Mouse (Mus musculus) liver, embryonic 16.5 days (tissue): ENCODE results near the gene Mblac2. TPM values are rescaled to one million over a fixed set of nuclear protein-coding genes. Genes with fewer than 3 reads are reported as not detected.

ENCODE experiments used
- ATAC-seq: fragments of 200-750 bp; cut with Nextera tagmentation; 2 replicates; pipeline ENCODE4 v1.8.0; 2017; ENCODE audit warnings: low read depth, mild to moderate bottlenecking, moderate number of reproducible peaks, moderate library complexity
- H3K27ac ChIP-seq: fragments of 300-500 bp; sonication (generic); 2 replicates; pipeline ENCODE4 v1.5.1; 2014; ENCODE audit warnings: mild to moderate bottlenecking, low read length
- H3K27me3 ChIP-seq: fragments of 300-500 bp; sonication (generic); 2 replicates; pipeline ENCODE4 v1.6.1; 2014; ENCODE audit warnings: low read depth, low read length, mixed read lengths; ENCODE audit not compliant: control insufficient read depth, insufficient read depth
- H3K36me3 ChIP-seq: fragments of 300-500 bp; sonication (generic); 2 replicates; pipeline ENCODE4 v1.6.1; 2014; ENCODE audit warnings: mild to moderate bottlenecking; ENCODE audit not compliant: control insufficient read depth, insufficient read depth
- H3K4me1 ChIP-seq: fragments of 300-500 bp; sonication (generic); 2 replicates; pipeline ENCODE4 v1.6.1; 2014; ENCODE audit warnings: low read depth, low read length, mixed read lengths; ENCODE audit not compliant: control insufficient read depth
- H3K4me2 ChIP-seq: fragments of 300-500 bp; sonication (generic); 2 replicates; pipeline ENCODE4 v1.6.1; 2014; ENCODE audit warnings: low read depth, low read length, mixed read lengths
- H3K4me3 ChIP-seq: fragments of 300-500 bp; sonication (generic); 2 replicates; pipeline ENCODE4 v1.5.1; 2014; ENCODE audit warnings: low read depth, mild to moderate bottlenecking, low read length
- H3K9ac ChIP-seq: fragments of 300-500 bp; sonication (generic); 2 replicates; pipeline ENCODE4 v1.6.1; 2014; ENCODE audit warnings: low read depth, low read length
- H3K9me3 ChIP-seq: fragments of 300-500 bp; sonication (generic); replicated peaks from 2 replicates; pipeline ENCODE4 v1.6.1; 2016; ENCODE audit warnings: low read length; ENCODE audit not compliant: control insufficient read depth
- WGBS: fragments of 180-500 bp; shearing (Covaris S2); extraction: QIAGEN DNeasy Blood & Tissue Kit; methylation state at CpG from one replicate; pipeline ENCODE4 v1.1.7; 2014; ENCODE audit not compliant: insufficient replicate concordance; 5-methylcytosine and 5-hydroxymethylcytosine counted together
- polyA plus RNA-seq: library from polyadenylated mRNA; unstranded; fragments of >200 nt; fragmentation: Nextera tagmentation; extraction: Ambion mirVana; gene quantifications from 2 replicates; pipeline ENCODE4 v1.2.1, GENCODE M21; 2015

Mblac2 gene
- polyA plus RNA-seq = 3.1 and 3.4 TPM in 2 replicates

GRCm38 (mm10) chr13:81710775-81711545 is at the start of gene Mblac2, which contains the start of gene Polr3g:
Gene Mblac2 (plus strand): TSS chr13:81711341.
Gene Polr3g (minus strand): TSS chr13:81711013.
- H3K27ac ChIP-seq = peak within 1 kb of the TSS; percentile 91

GRCm38 (mm10) chr13:81663566-81664330 is 47.4 kb upstream of the Mblac2 start:
- Histone ChIP-seq H3K4me3 (no peak overlapping the region; the same call in 1 of the 2 replicates), H3K27ac (peak overlapping the region; percentile 71), H3K4me2 (peak overlapping the region; percentile 41; the same call in 1 of the 2 replicates), H3K27me3 (no peaks in the 10 kb centered on the region), H3K9me3 (no peaks in the 10 kb centered on the region), H3K36me3 (peaks cover 28% of the 10 kb centered on the region), H3K4me1 (peaks cover 21% of the 10 kb centered on the region), H3K9ac (peak overlapping the region; percentile 33; the same call in 1 of the 2 replicates)
- 64% methylated on average over 12 of the region's 12 CpGs for WGBS
- ATAC-seq = peak; percentile 94

More at GRCm38 (mm10) chr13:81710775-81711545, at the start of gene Mblac2, which contains the start of gene Polr3g:
- H3K4me3 ChIP-seq = peak within 1 kb of the TSS; percentile 91
- H3K4me1 ChIP-seq = peaks cover 29% of the 10 kb centered on the region
- H3K9me3 ChIP-seq = no peaks in the 10 kb centered on the region
- H3K4me2 ChIP-seq = peak within 1 kb of the TSS; percentile 99
- ATAC-seq = peak; percentile 92
- no peaks in the 10 kb centered on the region for H3K27me3 ChIP-seq
- H3K36me3 ChIP-seq = no peaks in the 10 kb centered on the region
- H3K9ac ChIP-seq = peak within 1 kb of the TSS; percentile 73
- under 1% methylated on average over 61 of the region's 61 CpGs for WGBS

GRCm38 (mm10) chr13:81664331-81664698 is 46.8 kb upstream of the Mblac2 start:
- Histone ChIP-seq H3K4me1 (peaks cover 18% of the 10 kb centered on the region), H3K36me3 (peaks cover 34% of the 10 kb centered on the region), H3K4me3 (no peak overlapping the region), H3K4me2 (no peak overlapping the region), H3K27ac (no peak overlapping the region), H3K9ac (no peak overlapping the region), H3K27me3 (no peaks in the 10 kb centered on the region), H3K9me3 (no peaks in the 10 kb centered on the region)
- peak; percentile 45 for ATAC-seq
- WGBS = 84% methylated on average over 5 of the region's 5 CpGs

GRCm38 (mm10) chr13:81667713-81668112 is 43.4 kb upstream of the Mblac2 start:
- peaks cover 14% of the 10 kb centered on the region for H3K4me1 ChIP-seq
- ATAC-seq = no peak
- no peaks in the 10 kb centered on the region for H3K27me3 ChIP-seq
- peaks cover 39% of the 10 kb centered on the region for H3K36me3 ChIP-seq
- no peaks in the 10 kb centered on the region for H3K9me3 ChIP-seq
- H3K4me2 ChIP-seq = no peak overlapping the region
- H3K4me3 ChIP-seq = no peak overlapping the region
- no peak overlapping the region for H3K27ac ChIP-seq
- WGBS = 77% methylated on average over 5 of the region's 5 CpGs
- no peak overlapping the region for H3K9ac ChIP-seq

- Histone ChIP-seq H3K4me2 (no peak overlapping the region), H3K36me3 (peaks cover 11% of the 10 kb centered on the region; the same call in 1 of the 2 replicates), H3K9me3 (no peaks in the 10 kb centered on the region), H3K27me3 (no peaks in the 10 kb centered on the region), H3K9ac (no peak overlapping the region), H3K4me3 (no peak overlapping the region), H3K27ac (no peak overlapping the region), H3K4me1 (no peaks in the 10 kb centered on the region)
- 81% methylated on average over 8 of the region's 8 CpGs for WGBS
- ATAC-seq = no peak
These were observed 35.8 kb upstream of the Mblac2 start for GRCm38 (mm10) chr13:81675333-81675732.

- 82% methylated on average over 3 of the region's 3 CpGs for WGBS
- H3K27me3 ChIP-seq = no peaks in the 10 kb centered on the region
- no peaks in the 10 kb centered on the region for H3K4me1 ChIP-seq
- H3K36me3 ChIP-seq = no peaks in the 10 kb centered on the region; the same call in 1 of the 2 replicates
- H3K27ac ChIP-seq = no peak overlapping the region
- peak; percentile 58 for ATAC-seq
- no peak overlapping the region for H3K4me2 ChIP-seq
- no peak overlapping the region for H3K9ac ChIP-seq
- no peak overlapping the region for H3K4me3 ChIP-seq
- no peaks in the 10 kb centered on the region for H3K9me3 ChIP-seq
These were observed 28.0 kb upstream of the Mblac2 start for GRCm38 (mm10) chr13:81683107-81683506.

GRCm38 (mm10) chr13:81684258-81684657 is 26.9 kb upstream of the Mblac2 start:
- ATAC-seq = no peak
- Histone ChIP-seq H3K4me1 (no peaks in the 10 kb centered on the region), H3K4me3 (no peak overlapping the region), H3K9ac (no peak overlapping the region), H3K27ac (no peak overlapping the region), H3K9me3 (no peaks in the 10 kb centered on the region), H3K27me3 (no peaks in the 10 kb centered on the region), H3K4me2 (no peak overlapping the region), H3K36me3 (no peaks in the 10 kb centered on the region; the same call in 1 of the 2 replicates)
- 77% methylated on average over 5 of the region's 5 CpGs for WGBS

GRCm38 (mm10) chr13:81684884-81685283 is 26.3 kb upstream of the Mblac2 start:
- H3K27ac ChIP-seq = no peak overlapping the region
- no peak for ATAC-seq
- no peaks in the 10 kb centered on the region; the same call in 1 of the 2 replicates for H3K36me3 ChIP-seq
- peaks cover 5% of the 10 kb centered on the region for H3K4me1 ChIP-seq
- WGBS = 75% methylated on average over 3 of the region's 3 CpGs
- H3K9ac ChIP-seq = no peak overlapping the region
- H3K4me3 ChIP-seq = no peak overlapping the region
- no peak overlapping the region for H3K4me2 ChIP-seq
- H3K27me3 ChIP-seq = no peaks in the 10 kb centered on the region
- H3K9me3 ChIP-seq = no peaks in the 10 kb centered on the region
